Mouse (Mus musculus): ENCODE results near the gene Adprh.

GRCm38 (mm10) chr16:38399531-38400231, 52.8 kb downstream of the Adprh start:
- TF ChIP-seq CTCF (IDR thresholded peaks at IDR 0.05; ENCODE audit: control insufficient read depth, insufficient read depth, low read length) (no peak), POLR2A (IDR thresholded peaks at IDR 0.05; ENCODE audit: borderline replicate concordance, control insufficient read depth, low read depth, low read length) (no peak)

All from bone marrow, adult 2 months (tissue).